Mouse (Mus musculus): ENCODE measurements at regions not wholly inside any gene's neighbourhood (a gene's known extent, or its start where the extent isn't known, plus 50 kb on each side); places are given as distances from the start of the nearest gene placed in this dataset.
"Not testable (repeated sequence)": the region's sequence is repeated elsewhere in the genome, so short reads cannot be mapped to it uniquely, and the experiment has no call there.

DNA sequence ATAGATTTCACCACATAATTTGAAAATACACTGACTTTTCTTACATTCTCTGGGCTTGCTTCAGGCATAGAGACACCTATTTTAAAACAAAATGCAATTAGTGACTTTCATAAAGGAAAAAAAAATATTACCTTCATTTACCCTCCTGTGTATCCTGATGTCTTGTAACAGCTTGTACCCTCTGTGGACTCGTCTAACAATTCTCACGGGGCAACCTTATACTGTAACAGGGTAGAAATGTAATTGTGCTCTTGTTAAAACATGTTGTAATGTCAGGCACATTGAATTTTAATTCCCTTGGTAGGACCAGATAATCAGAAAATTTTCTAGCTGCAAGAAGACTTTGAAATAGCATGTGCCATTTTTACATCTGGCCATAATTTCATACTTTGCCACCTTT lies 946.3 kb downstream of the Dnajb9 start:
- TF ChIP-seq CTCF (IDR thresholded peaks at IDR 0.05) = no peak
- no peaks in the 10 kb centered on the region for H3K9me3 ChIP-seq (ENCODE audit: low read length)
- DNase-seq (ENCODE audit: low spot score) (no peak), ATAC-seq (ENCODE audit: low FRiP score) (no peak)
- no peak overlapping the region for H3K9ac ChIP-seq (replicated peaks; ENCODE audit: low read length, poor library complexity, severe bottlenecking)
- WGBS = 66% methylated on average over 2 of the region's 2 CpGs
- no peaks in the 10 kb centered on the region for H3K27me3 ChIP-seq (ENCODE audit: insufficient read depth, low read length)
- no peak overlapping the region for H3K4me2 ChIP-seq (ENCODE audit: low read depth, low read length, poor library complexity, severe bottlenecking)
- H3K4me1 ChIP-seq (ENCODE audit: insufficient read depth, low read length) = no peaks in the 10 kb centered on the region
- H3K36me3 ChIP-seq (ENCODE audit: insufficient read depth, low read length) = no peaks in the 10 kb centered on the region
- H3K27ac ChIP-seq (ENCODE audit: low read depth, low read length) = no peak overlapping the region
- H3K4me3 ChIP-seq (ENCODE audit: low read depth, low read length) = no peak overlapping the region

DNA sequence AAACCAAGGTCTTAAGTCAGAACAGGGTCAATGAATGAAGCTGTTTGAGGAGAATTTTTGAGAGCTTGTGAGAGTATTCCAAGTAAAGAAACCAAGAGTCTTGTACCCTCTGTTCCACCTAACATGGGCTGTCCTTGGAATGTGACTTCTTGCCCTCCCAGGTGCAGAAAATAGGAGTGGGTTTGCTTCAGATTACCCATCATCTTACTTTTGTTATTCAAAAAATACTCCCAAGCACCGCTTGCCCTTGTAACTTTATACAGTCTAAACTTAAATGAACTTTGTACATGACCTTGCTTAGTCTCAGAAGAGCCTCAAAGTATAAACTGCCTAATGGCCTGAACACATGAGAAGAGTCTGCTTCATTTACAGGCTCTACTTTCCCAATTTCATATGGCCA lies 984.2 kb downstream of the Dnajb9 start:
- no peak for DNase-seq (ENCODE audit: low spot score)
- no peak for ATAC-seq (ENCODE audit: low FRiP score)
- no peak overlapping the region for H3K27ac ChIP-seq (ENCODE audit: low read depth, low read length)
- 83% methylated on average over 1 of the region's 1 CpGs for WGBS
- TF ChIP-seq CTCF (IDR thresholded peaks at IDR 0.05) = no peak
- no peaks in the 10 kb centered on the region for H3K9me3 ChIP-seq (ENCODE audit: low read length)
- no peaks in the 10 kb centered on the region for H3K36me3 ChIP-seq (ENCODE audit: insufficient read depth, low read length)
- no peaks in the 10 kb centered on the region for H3K4me1 ChIP-seq (ENCODE audit: insufficient read depth, low read length)
- H3K4me2 ChIP-seq (ENCODE audit: low read depth, low read length, poor library complexity, severe bottlenecking) = no peak overlapping the region
- no peak overlapping the region for H3K4me3 ChIP-seq (ENCODE audit: low read depth, low read length)
- H3K27me3 ChIP-seq (ENCODE audit: insufficient read depth, low read length) = no peaks in the 10 kb centered on the region
- H3K9ac ChIP-seq (replicated peaks; ENCODE audit: low read length, poor library complexity, severe bottlenecking) = no peak overlapping the region

- ATAC-seq (ENCODE audit: low FRiP score) (no peak), DNase-seq (ENCODE audit: low spot score) (no peak)
- whole genome bisulfite sequencing = 57% methylated on average over 8 of the region's 8 CpGs
- Histone ChIP-seq H3K4me3 (ENCODE audit: low read depth, low read length) (no peak overlapping the region), H3K9ac (replicated peaks; ENCODE audit: low read length, poor library complexity, severe bottlenecking) (no peak overlapping the region), H3K9me3 (ENCODE audit: low read length) (no peaks in the 10 kb centered on the region), H3K4me2 (ENCODE audit: low read depth, low read length, poor library complexity, severe bottlenecking) (no peak overlapping the region), H3K36me3 (ENCODE audit: insufficient read depth, low read length) (no peaks in the 10 kb centered on the region), H3K4me1 (ENCODE audit: insufficient read depth, low read length) (no peaks in the 10 kb centered on the region), H3K27ac (ENCODE audit: low read depth, low read length) (no peak overlapping the region), H3K27me3 (ENCODE audit: insufficient read depth, low read length) (no peaks in the 10 kb centered on the region)
- TF ChIP-seq CTCF (IDR thresholded peaks at IDR 0.05) = no peak
Measured at GRCm38 (mm10) chr12:43223768-43224435, 986.2 kb downstream of the Dnajb9 start.

DNA sequence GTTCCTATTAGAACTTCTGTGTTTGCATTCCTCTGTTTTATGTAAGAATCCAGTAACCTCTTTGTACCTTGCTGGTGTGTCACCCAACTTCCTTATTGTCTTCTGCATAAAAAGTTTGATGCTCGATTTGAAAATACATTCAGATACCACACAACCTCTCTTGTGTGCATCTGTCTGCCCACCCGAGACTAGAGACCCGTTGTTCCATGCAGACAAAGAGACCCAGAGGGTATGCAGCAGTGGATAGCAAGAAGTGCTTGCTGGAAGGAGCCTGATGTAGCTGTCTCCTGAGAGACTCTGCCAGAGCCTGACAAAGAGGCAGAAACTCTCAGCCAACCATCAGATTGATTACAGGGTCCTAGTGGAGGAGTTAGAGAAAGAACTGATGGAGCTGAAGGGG lies 997.8 kb downstream of the Dnajb9 start:
- not testable (repeated sequence) for H3K4me3 ChIP-seq (ENCODE audit: low read depth, low read length); DNase-seq (ENCODE audit: low spot score); H3K9ac ChIP-seq (replicated peaks; ENCODE audit: low read length, poor library complexity, severe bottlenecking); H3K9me3 ChIP-seq (ENCODE audit: low read length); H3K36me3 ChIP-seq (ENCODE audit: insufficient read depth, low read length); ATAC-seq (ENCODE audit: low FRiP score); H3K4me2 ChIP-seq (ENCODE audit: low read depth, low read length, poor library complexity, severe bottlenecking); H3K4me1 ChIP-seq (ENCODE audit: insufficient read depth, low read length); H3K27me3 ChIP-seq (ENCODE audit: insufficient read depth, low read length); H3K27ac ChIP-seq (ENCODE audit: low read depth, low read length)
- 88% methylated on average over 3 of the region's 3 CpGs for WGBS

- ATAC-seq (ENCODE audit: low FRiP score) (no peak), DNase-seq (ENCODE audit: low spot score) (peak; percentile 10)
- Histone ChIP-seq H3K27me3 (ENCODE audit: insufficient read depth, low read length) (no peaks in the 10 kb centered on the region), H3K4me2 (ENCODE audit: low read depth, low read length, poor library complexity, severe bottlenecking) (no peak overlapping the region), H3K36me3 (ENCODE audit: insufficient read depth, low read length) (no peaks in the 10 kb centered on the region), H3K27ac (ENCODE audit: low read depth, low read length) (no peak overlapping the region), H3K4me1 (ENCODE audit: insufficient read depth, low read length) (no peaks in the 10 kb centered on the region), H3K4me3 (ENCODE audit: low read depth, low read length) (no peak overlapping the region), H3K9ac (replicated peaks; ENCODE audit: low read length, poor library complexity, severe bottlenecking) (no peak overlapping the region), H3K9me3 (ENCODE audit: low read length) (no peaks in the 10 kb centered on the region)
- WGBS = 17% methylated on average over 3 of the region's 3 CpGs
- TF ChIP-seq CTCF (IDR thresholded peaks at IDR 0.05) = no peak
Measured at GRCm38 (mm10) chr12:43204589-43204988, 1005.5 kb downstream of the Dnajb9 start.
